Mouse (Mus musculus): ENCODE measurements at regions not wholly inside any gene's neighbourhood (a gene's known extent, or its start where the extent isn't known, plus 50 kb on each side); places are given as distances from the start of the nearest gene placed in this dataset.

DNA sequence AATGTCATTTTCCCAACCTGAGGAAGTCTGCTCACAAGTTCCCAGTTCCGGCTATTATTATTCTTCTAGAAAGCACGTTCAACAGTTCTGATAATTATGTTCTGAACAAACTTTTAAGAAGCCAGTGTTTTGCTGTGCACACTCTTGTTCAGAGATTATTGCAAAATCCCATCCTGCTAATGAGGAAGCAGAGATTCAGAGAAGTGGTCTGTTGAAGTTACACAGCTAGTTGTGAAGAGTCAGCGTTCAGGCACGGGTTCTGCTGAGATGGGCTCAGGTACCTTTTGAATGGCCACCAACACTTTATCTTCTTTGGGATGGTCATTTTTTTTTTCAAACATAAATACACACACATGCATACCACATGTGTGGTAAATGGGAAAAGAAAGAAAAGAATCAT is 250.3 kb downstream of the Gm826 start:
- TF ChIP-seq POLR2A (IDR thresholded peaks at IDR 0.05; ENCODE audit: low read depth, low read length) (no peak), CTCF (IDR thresholded peaks at IDR 0.05; ENCODE audit: borderline replicate concordance, insufficient read depth, low read length) (no peak)
